Mouse (Mus musculus): Measurements from ENCODE around the gene Ythdf2.

GRCm38 (mm10) chr4:132207280-132207679 lies 4.8 kb downstream of the Ythdf2 start:
- TF ChIP-seq CTCF (IDR thresholded peaks at IDR 0.05; ENCODE audit: extremely low read depth, insufficient read length, insufficient replicate concordance, low read depth, low read length) (no peak), POLR2A (IDR thresholded peaks at IDR 0.05; ENCODE audit: low read depth, low read length) (no peak)

Data from small intestine, adult 2 months (tissue).